Mouse (Mus musculus) lung, adult 2 months (tissue): ENCODE data around the gene Ankrd50. TPM values are rescaled to one million over a fixed set of nuclear protein-coding genes. Genes with fewer than 3 reads are reported as not detected.

ENCODE experiments used
- DNase-seq: peaks from one replicate; pipeline ENCODE4 v3.0.0; 2022
- H3K4me1 ChIP-seq: fragments of 200-500 bp; 2 replicates; pipeline ENCODE4 v1.6.1; 2011; ENCODE audit warnings: low read length; ENCODE audit not compliant: control insufficient read depth, insufficient read depth
- H3K4me3 ChIP-seq: fragments of 200-500 bp; replicated peaks from 2 replicates; pipeline ENCODE3; 2011; ENCODE audit warnings: low read depth, mild to moderate bottlenecking, control low read depth, low read length; ENCODE audit errors: extremely low read depth
- CTCF ChIP-seq: fragments of 200-500 bp; IDR thresholded peaks from 2 replicates; pipeline ENCODE4 v1.5.1; 2011; ENCODE audit warnings: mild to moderate bottlenecking, low read length, control low read depth; ENCODE audit not compliant: insufficient read depth
- POLR2A ChIP-seq: fragments of 200-500 bp; IDR thresholded peaks from 2 replicates; pipeline ENCODE4 v1.6.1; 2011; ENCODE audit warnings: low read depth, mild to moderate bottlenecking, control low read depth, low read length, borderline replicate concordance; ENCODE audit errors: extremely low read depth
- WGBS: fragments of 180-500 bp; shearing (Covaris S2); methylation state at CpG from one replicate; pipeline ENCODE4 v1.1.7; 2018; 5-methylcytosine and 5-hydroxymethylcytosine counted together
- polyA plus RNA-seq: library from polyadenylated mRNA; depleted of rRNA; stranded (reverse); fragments of >200 nt; gene quantifications from 2 replicates; pipeline ENCODE4 v1.2.3, GENCODE M21; 2012

The Ankrd50 gene
- polyA plus RNA-seq, 1 experiment: 56.4 TPM

DNA sequence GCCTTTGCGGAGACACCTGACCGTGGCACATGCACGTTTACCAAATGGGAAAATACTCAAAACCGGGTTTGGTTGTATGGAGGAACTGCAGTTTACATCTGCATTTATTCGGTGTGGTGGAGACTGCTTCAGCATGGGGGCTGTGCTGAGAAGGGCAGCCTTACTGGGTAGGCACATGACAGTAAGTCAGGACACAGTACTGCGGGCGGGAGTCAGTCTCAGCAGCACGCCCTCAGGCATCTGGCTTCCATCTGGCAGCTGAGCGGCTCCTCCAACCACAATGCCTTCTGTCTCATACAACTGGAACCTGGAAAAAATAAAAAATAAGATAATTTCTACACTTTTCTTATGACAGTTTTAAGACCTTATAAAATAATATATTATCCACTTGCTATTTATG is 32.4 kb downstream of the Ankrd50 start:
- 94% methylated on average over 9 of the region's 9 CpGs for WGBS
- Histone ChIP-seq H3K4me3 (no peak overlapping the region), H3K4me1 (no peaks in the 10 kb centered on the region)
- TF ChIP-seq CTCF (no peak), POLR2A (no peak)
- DNase-seq: no peak

DNA sequence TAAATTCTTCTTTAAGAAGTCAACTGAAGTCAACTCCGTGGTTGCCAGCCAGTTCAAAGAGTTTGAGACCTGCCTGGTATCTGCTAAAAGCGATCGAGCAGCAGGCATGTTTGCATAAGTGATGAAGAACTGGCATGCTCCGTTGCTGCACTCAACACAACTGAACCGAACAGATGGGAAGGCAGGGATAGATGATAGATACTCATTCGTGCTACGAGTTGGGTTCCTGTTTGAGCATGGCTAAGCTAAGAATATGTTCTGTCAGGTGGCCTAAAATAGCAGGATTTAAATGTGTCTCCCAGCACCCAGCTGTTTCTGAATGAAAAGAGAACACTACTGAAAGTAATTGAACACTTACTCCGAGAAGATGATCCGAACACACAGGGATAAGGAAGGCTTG is 38.1 kb downstream of the Ankrd50 start:
- Histone ChIP-seq H3K4me1 (peaks cover 10% of the 10 kb centered on the region), H3K4me3 (no peak overlapping the region)
- no peak for DNase-seq
- 86% methylated on average over 9 of the region's 9 CpGs for WGBS
- TF ChIP-seq CTCF: no peak
- TF ChIP-seq POLR2A: no peak

DNA sequence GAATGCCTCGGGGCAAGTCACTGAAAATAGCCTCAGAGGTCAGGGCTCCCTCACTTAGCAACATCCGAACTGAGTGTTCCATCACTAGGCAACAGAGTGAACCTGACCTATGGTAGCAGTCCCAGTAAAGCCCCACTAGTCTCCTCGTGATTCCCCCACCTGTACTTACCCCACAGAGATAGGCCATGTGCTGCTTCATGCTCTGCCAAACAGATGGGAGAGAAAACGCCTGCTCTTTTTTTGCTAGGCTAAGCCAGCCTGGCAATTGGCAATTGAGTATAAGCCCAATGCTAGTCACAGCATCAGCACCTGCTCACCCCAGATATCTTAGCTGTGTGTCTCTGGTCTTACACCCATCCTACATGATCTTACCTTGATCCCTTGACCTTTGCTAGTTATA is 40.8 kb downstream of the Ankrd50 start:
- DNase-seq: no peak
- TF ChIP-seq CTCF: no peak
- no peak for TF ChIP-seq POLR2A
- Histone ChIP-seq H3K4me3 (no peak overlapping the region), H3K4me1 (peaks cover 13% of the 10 kb centered on the region)
- 77% methylated on average over 4 of the region's 4 CpGs for WGBS

DNA sequence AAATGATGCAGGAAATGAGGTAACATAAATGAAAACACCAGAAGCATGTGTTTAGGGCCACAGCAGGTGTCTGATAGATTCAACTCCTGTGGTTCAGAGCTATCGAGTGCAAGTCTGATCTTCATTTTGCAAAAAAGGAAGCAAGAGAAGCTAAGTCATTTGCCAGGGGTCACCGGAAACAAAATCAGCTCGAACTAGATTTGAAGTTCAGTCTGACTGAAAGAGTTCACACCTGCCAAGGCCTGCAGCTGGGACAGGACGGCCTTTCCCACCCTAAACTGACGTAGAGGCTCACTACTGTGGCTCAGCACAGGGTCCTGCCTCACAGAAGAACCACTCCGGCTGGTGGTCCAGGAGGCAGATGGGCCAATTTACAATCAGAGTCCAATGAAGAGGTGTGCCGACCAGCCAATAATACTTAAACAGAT is 44.1 kb downstream of the Ankrd50 start:
- DNase-seq: no peak
- WGBS: 51% methylated on average over 7 of the region's 7 CpGs
- no peak for TF ChIP-seq CTCF
- no peak for TF ChIP-seq POLR2A
- H3K4me1 ChIP-seq: peaks cover 12% of the 10 kb centered on the region
- no peak overlapping the region for H3K4me3 ChIP-seq

DNA sequence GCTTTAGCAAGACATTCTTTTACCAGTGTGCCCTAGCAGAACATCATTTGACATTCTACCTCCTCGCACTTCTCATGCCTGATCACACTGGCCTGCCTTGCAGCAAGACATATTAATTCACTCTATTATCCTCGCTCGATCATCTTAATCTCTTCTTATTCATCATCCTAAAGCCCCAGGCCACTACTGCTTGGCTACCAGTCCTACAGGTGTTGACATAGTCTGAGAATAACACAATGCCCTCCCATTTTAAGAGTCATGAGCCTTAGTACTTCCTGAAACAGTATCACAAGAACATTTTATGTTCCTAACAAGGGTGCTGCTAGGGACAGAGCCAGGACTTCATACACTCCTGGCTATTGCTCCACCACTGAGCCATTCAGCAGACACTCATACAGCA is 48.0 kb downstream of the Ankrd50 start:
- WGBS: 88% methylated on average over 3 of the region's 3 CpGs
- Histone ChIP-seq H3K4me1 (peaks cover 15% of the 10 kb centered on the region), H3K4me3 (no peak overlapping the region)
- DNase-seq: no peak
- TF ChIP-seq CTCF: no peak
- TF ChIP-seq POLR2A: no peak

DNA sequence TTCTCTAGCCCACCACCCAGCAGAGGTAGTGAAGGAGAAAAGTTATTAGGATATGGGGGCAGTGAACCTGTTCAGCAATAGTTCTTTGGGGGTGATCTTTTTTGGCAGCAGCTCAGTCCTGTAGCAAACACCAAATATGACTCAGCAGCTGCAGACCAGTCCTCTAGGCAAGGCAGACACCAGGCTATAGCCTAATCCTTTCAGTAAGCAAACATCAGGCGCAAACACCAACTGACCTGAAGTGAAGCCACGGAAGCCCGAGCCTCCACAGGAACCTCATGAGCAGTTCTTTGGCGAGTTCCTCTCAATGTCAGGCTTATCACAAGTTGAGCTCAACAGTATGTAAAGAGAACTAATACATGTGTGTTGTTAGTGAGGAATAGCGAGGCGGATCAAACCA is 48.8 kb downstream of the Ankrd50 start:
- WGBS: 73% methylated on average over 6 of the region's 6 CpGs
- TF ChIP-seq CTCF (no peak), POLR2A (no peak)
- DNase-seq: no peak
- no peak overlapping the region for H3K4me3 ChIP-seq
- H3K4me1 ChIP-seq: peaks cover 14% of the 10 kb centered on the region

DNA sequence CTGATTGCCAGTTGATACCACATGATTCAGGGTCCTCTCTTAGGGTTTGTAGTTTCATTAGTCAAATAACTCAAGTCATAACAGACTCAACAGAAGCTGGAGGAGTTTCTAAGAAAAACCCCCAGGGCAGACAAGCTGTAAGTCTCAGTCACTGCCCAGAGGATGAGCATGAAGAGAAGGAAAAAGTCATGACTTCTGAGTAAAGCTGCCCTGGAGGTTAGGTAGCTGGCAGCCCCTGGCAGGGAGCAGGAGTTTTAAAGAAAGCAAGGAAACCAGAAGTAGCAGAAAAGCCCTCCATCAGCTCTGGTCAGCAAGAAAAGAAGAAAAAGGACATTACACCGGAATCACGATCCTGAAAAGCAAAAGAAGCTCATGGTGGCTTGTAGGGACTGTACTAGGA is 50.2 kb downstream of the Ankrd50 start:
- TF ChIP-seq CTCF (no peak), POLR2A (no peak)
- H3K4me1 ChIP-seq: peaks cover 11% of the 10 kb centered on the region
- 98% methylated on average over 2 of the region's 2 CpGs for WGBS
- DNase-seq: no peak
- H3K4me3 ChIP-seq: no peak overlapping the region

DNA sequence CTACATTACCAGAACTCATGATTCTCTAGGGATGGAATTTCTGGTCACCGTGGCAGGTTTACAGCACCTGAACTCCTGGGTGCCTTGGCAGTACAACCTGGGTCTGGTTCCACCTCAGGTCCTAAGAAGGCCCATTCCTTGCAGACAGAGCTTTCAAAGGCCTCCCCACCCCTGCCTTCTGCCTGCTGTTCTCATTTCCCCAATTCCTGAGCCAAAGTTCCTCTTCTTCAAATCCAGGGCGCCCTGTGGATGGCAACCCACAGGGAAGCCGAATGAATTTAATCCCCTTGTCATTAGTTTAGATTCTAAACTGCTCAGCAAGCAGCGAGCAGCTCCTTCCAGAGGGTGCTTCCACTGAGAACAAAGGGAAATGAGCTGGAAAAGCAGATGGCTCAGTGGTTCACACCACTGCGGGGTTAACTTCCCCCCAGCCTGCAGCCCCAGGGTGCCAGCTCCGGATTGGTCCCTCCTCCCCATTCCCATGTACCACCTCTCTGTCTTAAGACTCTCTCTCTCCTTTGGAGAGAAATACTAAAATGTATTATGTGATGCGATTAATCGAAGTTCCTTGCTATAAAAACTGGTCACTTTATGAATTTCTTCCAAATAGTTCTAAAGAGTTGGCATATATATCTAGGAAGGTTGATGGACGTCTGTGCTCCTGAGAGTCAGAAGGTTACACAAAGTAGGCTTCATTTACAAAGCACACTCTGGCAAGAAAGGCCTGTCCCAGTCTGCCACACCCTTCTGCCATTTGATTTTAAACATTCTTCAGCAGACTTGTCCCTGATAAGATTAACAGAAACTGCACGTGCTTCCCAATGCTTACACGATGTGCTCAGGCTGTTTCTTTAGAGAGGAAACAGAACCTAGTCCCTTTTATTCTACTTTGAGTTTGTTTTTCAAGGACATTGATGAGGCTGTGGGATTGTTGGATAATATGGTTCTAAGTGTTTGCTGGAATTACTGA is 50.9 kb downstream of the Ankrd50 start:
- Histone ChIP-seq H3K4me1 (peaks cover 11% of the 10 kb centered on the region), H3K4me3 (no peak overlapping the region)
- 47% methylated on average over 11 of the region's 11 CpGs for WGBS
- no peak for DNase-seq
- TF ChIP-seq CTCF (no peak), POLR2A (no peak)

DNA sequence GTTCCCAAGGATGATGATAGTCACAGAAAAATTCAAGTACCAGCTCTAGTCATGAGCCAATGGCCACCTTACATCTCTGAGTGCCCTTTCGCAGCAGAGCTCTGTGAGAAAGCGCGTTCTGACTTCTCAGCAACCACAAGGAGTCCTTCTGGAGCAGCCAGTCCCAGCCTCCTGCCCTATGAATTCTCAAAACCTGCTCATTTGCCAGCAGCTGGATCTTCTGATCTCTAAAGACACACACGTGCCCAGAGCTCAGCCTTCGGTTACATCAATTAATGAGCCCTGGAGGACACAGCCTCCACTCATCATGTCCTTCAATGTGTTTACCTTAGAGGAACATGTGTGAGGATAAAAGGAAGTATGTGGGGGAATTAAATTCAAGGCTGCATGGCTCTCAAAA is 53.2 kb downstream of the Ankrd50 start:
- no peak overlapping the region for H3K4me3 ChIP-seq
- WGBS: 69% methylated on average over 5 of the region's 5 CpGs
- DNase-seq: no peak
- H3K4me1 ChIP-seq: peaks cover 11% of the 10 kb centered on the region
- TF ChIP-seq CTCF: no peak
- TF ChIP-seq POLR2A: no peak

DNA sequence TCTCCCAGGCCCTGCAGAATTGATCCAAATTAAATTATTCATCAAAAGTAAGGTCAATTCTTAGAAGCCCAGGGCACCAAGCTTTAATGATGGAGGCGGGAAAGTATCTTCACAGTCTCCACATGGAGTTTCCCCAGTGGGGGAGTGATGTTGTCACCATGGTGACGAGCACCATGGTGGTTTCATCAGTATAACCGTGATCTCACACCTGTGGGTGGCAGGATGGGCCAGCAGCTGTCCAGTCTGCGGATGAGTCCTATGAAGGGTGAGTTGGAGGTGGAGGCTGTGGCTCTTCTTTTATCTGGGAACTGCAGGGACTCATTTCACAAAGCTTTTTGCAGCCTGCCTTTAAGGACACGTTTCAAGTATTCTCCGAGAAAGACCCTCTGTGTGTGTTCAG is 53.6 kb downstream of the Ankrd50 start:
- WGBS: 89% methylated on average over 6 of the region's 6 CpGs
- Histone ChIP-seq H3K4me1 (peaks cover 11% of the 10 kb centered on the region), H3K4me3 (no peak overlapping the region)
- no peak for DNase-seq
- no peak for TF ChIP-seq POLR2A
- TF ChIP-seq CTCF: no peak

DNA sequence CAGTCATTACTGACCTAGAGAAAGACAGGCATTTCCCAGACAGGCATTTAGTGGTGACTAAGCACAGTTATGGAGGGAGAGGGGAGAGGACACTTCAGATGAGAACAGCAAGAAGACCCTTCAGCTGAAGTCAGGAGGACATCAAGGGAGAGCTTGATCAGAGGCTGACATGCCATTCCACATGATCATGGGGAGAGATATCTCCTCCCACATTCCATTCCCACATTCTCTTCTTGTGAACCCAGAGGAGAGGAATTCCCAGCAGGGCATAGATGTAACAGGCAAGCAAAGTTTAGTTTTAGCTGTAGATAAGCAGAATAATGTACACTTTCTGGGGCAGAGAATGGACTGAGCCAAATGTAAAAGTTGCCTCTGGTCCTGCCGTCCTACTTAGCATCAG is 57.4 kb downstream of the Ankrd50 start:
- TF ChIP-seq CTCF: no peak
- TF ChIP-seq POLR2A: no peak
- H3K4me3 ChIP-seq: no peak overlapping the region
- peaks cover 2% of the 10 kb centered on the region for H3K4me1 ChIP-seq
- 45% methylated on average over 1 of the region's 1 CpGs for WGBS
- DNase-seq: no peak
